Mouse (Mus musculus) thymus, adult 2 months (tissue): ENCODE results near the gene Isg20l2.

Experiments used
- CTCF ChIP-seq: fragments of 200-500 bp; IDR thresholded peaks from 2 replicates; pipeline ENCODE4 v1.5.1; 2012; ENCODE audit warnings: mild to moderate bottlenecking, control low read depth, low read length, moderate library complexity, borderline replicate concordance; ENCODE audit not compliant: control insufficient read depth, poor library complexity, insufficient read depth; ENCODE audit errors: extremely low read depth
- POLR2A ChIP-seq: fragments of 200-500 bp; IDR thresholded peaks from 2 replicates; pipeline ENCODE4 v1.6.1; 2012; ENCODE audit warnings: mild to moderate bottlenecking, low read length, control low read depth, moderate library complexity; ENCODE audit not compliant: control insufficient read depth, poor library complexity, insufficient read depth; ENCODE audit errors: extremely low read depth

DNA sequence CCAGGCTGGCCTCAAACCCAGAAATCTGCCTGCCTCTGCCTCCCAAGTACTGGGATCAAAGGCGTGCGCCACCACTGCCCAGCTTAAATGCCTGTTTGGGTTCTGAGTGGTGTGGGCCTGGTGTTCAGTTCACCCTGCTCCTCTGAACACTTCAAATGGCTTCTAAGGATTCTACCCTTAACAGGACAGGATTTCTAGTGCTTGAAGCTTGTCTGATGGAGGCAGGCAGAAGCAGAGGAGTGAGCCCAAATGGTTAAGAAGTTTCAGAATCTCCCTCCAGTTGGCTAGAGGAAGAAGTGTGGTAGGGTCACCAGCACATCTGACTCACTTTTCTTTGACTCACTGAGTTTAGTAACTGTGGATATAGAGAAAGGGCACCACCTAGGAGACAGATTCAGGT lies 20.7 kb upstream of the Isg20l2 start:
- TF ChIP-seq POLR2A (no peak), CTCF (no peak)
